Mouse (Mus musculus): ENCODE results near the gene Cldn10. TPM values are rescaled to one million over a fixed set of nuclear protein-coding genes. Genes with fewer than 3 reads are reported as not detected.

Cldn10 gene
- polyA plus RNA-seq, 1 experiment from 2014 or later = 1.4 TPM

DNA sequence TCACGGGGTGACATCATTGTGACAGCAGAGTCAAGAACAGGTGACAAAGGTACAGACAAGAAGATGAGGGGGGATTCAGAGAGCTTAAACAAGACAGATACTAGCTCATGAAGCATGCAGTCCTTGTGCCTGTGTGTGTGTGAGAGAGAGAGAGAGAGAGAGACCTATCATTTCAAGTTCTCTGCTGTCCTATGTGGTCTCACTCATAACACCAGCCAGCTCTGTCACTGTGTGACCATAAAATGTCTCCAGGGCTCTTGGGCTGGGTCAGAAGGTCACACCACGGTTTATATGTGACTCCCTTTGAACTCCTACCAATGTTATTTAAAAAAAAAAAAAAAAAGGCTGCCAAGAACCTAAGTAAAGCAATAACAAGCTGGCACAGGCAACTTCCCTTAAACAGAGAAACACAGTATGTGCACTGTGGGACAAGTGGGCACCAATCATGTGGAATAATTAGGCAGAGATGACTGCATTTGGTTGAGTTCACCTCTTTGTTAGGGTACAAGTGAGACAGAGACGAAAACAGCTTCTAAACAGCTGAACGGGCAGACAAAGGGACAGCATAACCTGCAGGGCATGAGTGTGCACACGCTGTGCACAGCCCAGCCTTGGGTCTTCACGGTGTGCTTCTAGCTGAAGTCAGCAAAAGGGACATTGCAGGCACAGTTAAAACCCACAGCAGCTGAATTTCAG lies 116.3 kb downstream of the Cldn10 start:
- H3K27me3 ChIP-seq = no peaks in the 10 kb centered on the region
- H3K4me3 ChIP-seq = no peak overlapping the region
- 19% methylated on average over 6 of the region's 6 CpGs for WGBS
- H3K36me3 ChIP-seq = peaks cover 76% of the 10 kb centered on the region
- peaks cover 11% of the 10 kb centered on the region for H3K4me1 ChIP-seq
- no peaks in the 10 kb centered on the region for H3K9me3 ChIP-seq
- peak overlapping the region; percentile 34; the same call in 1 of the 2 replicates for H3K27ac ChIP-seq (replicated peaks)
- peak; percentile 82 for ATAC-seq (replicated peaks)
- no peak overlapping the region for H3K4me2 ChIP-seq (replicated peaks)
- no peak overlapping the region for H3K9ac ChIP-seq (replicated peaks)

GRCm38 (mm10) chr14:118907592-118907991 lies 119.9 kb downstream of the Cldn10 start:
- Histone ChIP-seq H3K27me3 (no peaks in the 10 kb centered on the region), H3K4me2 (replicated peaks) (no peak overlapping the region), H3K4me3 (no peak overlapping the region), H3K9ac (replicated peaks) (no peak overlapping the region), H3K36me3 (peaks cover 76% of the 10 kb centered on the region), H3K9me3 (no peaks in the 10 kb centered on the region), H3K27ac (replicated peaks) (no peak overlapping the region), H3K4me1 (peaks cover 11% of the 10 kb centered on the region)
- 66% methylated on average over 8 of the region's 8 CpGs for WGBS
- ATAC-seq (replicated peaks) = no peak

DNA sequence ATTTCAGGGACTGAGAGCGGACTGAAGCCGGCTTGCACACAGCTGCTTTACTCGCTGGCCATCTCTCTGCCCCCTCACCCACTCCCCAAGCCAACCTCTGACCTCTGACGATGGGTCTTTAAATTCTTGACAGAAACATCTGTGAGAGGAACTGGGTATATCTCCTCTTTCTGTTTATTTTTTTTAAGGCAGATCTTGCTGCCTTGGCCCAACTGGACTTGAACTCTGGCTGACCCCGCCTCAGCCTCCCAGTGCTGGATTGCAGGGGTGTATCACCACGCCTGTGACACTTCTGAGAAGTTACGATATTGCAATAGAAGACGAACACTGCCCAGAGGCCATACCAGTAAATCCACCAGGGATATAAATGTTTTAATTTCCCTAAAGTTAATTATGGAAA lies 122.2 kb downstream of the Cldn10 start:
- ATAC-seq (replicated peaks) = no peak
- Histone ChIP-seq H3K4me1 (no peaks in the 10 kb centered on the region), H3K4me2 (replicated peaks) (no peak overlapping the region), H3K4me3 (no peak overlapping the region), H3K27ac (replicated peaks) (no peak overlapping the region), H3K36me3 (peaks cover 70% of the 10 kb centered on the region), H3K27me3 (no peaks in the 10 kb centered on the region), H3K9me3 (no peaks in the 10 kb centered on the region), H3K9ac (replicated peaks) (no peak overlapping the region)
- WGBS = 89% methylated on average over 8 of the region's 8 CpGs

DNA sequence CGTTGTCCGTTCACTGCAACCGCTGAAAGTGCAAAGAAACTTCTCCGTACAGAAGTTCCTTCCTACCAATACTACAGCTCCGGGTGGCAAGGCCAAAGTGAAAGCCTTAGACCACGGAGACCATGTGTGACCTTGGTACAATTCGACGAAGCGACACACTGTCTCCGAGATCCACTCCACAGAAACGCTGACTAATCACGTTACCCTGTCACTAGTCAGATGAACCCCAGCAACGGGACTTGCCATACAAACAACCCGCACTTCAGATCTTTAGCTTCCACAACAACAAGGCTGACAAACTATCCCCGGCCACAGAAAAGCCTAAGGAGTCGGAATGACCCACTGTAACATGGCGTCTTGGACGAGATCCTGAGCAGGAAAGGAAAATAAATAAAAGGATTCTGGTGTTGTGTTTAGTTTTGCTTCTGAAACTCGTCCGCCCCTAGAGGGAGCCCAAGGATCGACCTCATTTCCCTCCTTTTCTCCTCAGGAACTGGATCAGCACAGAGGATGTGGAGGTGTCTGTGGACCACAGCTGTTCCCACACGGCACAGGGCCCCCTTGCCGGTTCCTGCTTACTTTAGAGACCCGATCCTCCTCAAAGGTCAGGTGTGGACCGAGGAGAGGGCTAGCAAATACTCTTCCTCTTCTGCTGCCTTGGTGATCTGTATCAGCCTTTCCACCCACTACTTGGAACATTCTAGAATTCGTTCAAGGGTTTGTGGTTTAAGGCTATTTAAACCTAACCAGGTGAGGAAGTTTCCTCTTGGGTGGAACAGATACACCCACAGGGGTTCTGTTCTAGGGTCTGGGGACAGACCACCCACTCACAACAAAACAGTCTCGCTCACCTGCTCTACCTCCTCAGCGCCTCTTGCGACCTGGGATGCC lies 122.9 kb downstream of the Cldn10 start:
- 70% methylated on average over 29 of the region's 29 CpGs for WGBS
- Histone ChIP-seq H3K9me3 (no peaks in the 10 kb centered on the region), H3K4me1 (no peaks in the 10 kb centered on the region), H3K4me3 (no peak overlapping the region), H3K9ac (replicated peaks) (no peak overlapping the region), H3K27me3 (no peaks in the 10 kb centered on the region), H3K4me2 (replicated peaks) (no peak overlapping the region), H3K36me3 (peaks cover 64% of the 10 kb centered on the region), H3K27ac (replicated peaks) (no peak overlapping the region)
- ATAC-seq (replicated peaks) = peak; percentile 57

GRCm38 (mm10) chr14:118911521-118911920 lies 123.8 kb downstream of the Cldn10 start:
- Histone ChIP-seq H3K9me3 (no peaks in the 10 kb centered on the region), H3K4me2 (replicated peaks) (no peak overlapping the region), H3K36me3 (peaks cover 63% of the 10 kb centered on the region), H3K27ac (replicated peaks) (no peak overlapping the region), H3K9ac (replicated peaks) (no peak overlapping the region), H3K4me1 (no peaks in the 10 kb centered on the region), H3K4me3 (no peak overlapping the region), H3K27me3 (no peaks in the 10 kb centered on the region)
- no peak for ATAC-seq (replicated peaks)
- 85% methylated on average over 6 of the region's 6 CpGs for WGBS

DNA sequence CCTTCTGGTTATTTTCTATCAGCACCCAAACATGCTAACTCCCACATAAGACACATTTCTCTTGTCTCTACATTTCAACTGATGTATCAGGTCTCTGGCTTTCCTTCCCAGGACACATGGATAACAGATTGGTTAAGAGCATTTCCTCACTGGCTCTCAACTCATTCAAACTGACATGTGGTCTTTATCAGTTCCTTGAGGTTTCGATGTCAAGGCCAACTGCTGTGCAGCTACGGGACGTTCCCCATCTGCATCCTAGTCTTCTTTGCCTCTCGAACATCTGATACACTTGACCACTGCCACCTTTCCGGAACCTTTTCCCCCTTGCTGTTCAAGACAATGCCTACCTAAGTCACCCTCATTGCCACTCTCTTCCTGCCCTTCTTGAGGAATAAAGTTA lies 125.9 kb downstream of the Cldn10 start:
- ATAC-seq (replicated peaks) = no peak
- H3K4me3 ChIP-seq = no peak overlapping the region
- no peak overlapping the region for H3K4me2 ChIP-seq (replicated peaks)
- no peaks in the 10 kb centered on the region for H3K9me3 ChIP-seq
- no peaks in the 10 kb centered on the region for H3K27me3 ChIP-seq
- WGBS = 86% methylated on average over 5 of the region's 5 CpGs
- H3K36me3 ChIP-seq = peaks cover 51% of the 10 kb centered on the region
- no peak overlapping the region for H3K9ac ChIP-seq (replicated peaks)
- H3K4me1 ChIP-seq = no peaks in the 10 kb centered on the region
- H3K27ac ChIP-seq (replicated peaks) = no peak overlapping the region

GRCm38 (mm10) chr14:118919025-118919424 lies 131.3 kb downstream of the Cldn10 start:
- Histone ChIP-seq H3K4me1 (peaks cover 35% of the 10 kb centered on the region), H3K9ac (replicated peaks) (no peak overlapping the region), H3K27ac (replicated peaks) (no peak overlapping the region), H3K4me2 (replicated peaks) (no peak overlapping the region), H3K4me3 (no peak overlapping the region), H3K27me3 (no peaks in the 10 kb centered on the region), H3K9me3 (no peaks in the 10 kb centered on the region), H3K36me3 (peaks cover 13% of the 10 kb centered on the region)
- no peak for ATAC-seq (replicated peaks)
- WGBS = 68% methylated on average over 8 of the region's 8 CpGs

- WGBS = 68% methylated on average over 7 of the region's 7 CpGs
- ATAC-seq (replicated peaks) = no peak
- no peaks in the 10 kb centered on the region for H3K9me3 ChIP-seq
- H3K4me1 ChIP-seq = peaks cover 42% of the 10 kb centered on the region
- 0 out of 2 replicates have a peak overlapping the region, but pooled peaks have one; percentile 3 for H3K4me2 ChIP-seq (replicated peaks)
- H3K36me3 ChIP-seq = peaks cover 13% of the 10 kb centered on the region
- no peak overlapping the region for H3K4me3 ChIP-seq
- H3K27me3 ChIP-seq = no peaks in the 10 kb centered on the region
- H3K27ac ChIP-seq (replicated peaks) = no peak overlapping the region
- H3K9ac ChIP-seq (replicated peaks) = no peak overlapping the region
Observed at GRCm38 (mm10) chr14:118920654-118921053, 132.9 kb downstream of the Cldn10 start.

DNA sequence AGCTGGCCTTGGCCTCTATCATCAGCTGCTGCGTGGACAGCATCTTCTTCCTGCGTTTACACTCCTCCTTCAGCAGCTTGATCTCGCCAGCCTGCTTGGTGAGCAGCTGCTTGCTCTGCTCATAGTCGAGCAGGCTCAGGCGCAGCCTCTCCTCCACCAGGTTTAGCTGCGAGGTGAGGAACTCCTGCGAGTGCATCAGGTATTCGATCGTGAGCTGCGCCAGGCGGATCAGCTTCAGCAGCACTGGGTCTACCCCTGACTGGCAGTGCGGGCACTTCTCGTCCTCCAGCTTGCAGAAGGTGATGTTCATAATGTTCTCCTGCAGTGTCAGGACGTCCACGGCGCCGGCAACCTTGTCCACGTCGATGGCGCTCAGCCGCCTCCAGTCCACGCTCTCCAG lies 134.5 kb downstream of the Cldn10 start:
- H3K4me3 ChIP-seq = peak overlapping the region; percentile 45
- no peak for ATAC-seq (replicated peaks)
- no peaks in the 10 kb centered on the region for H3K9me3 ChIP-seq
- H3K4me2 ChIP-seq (replicated peaks) = peak overlapping the region; percentile 76
- H3K4me1 ChIP-seq = peaks cover 45% of the 10 kb centered on the region
- WGBS = 28% methylated on average over 22 of the region's 22 CpGs
- peak overlapping the region; percentile 51 for H3K9ac ChIP-seq (replicated peaks)
- H3K27me3 ChIP-seq = no peaks in the 10 kb centered on the region
- no peak overlapping the region for H3K27ac ChIP-seq (replicated peaks)
- peaks cover 9% of the 10 kb centered on the region for H3K36me3 ChIP-seq

DNA sequence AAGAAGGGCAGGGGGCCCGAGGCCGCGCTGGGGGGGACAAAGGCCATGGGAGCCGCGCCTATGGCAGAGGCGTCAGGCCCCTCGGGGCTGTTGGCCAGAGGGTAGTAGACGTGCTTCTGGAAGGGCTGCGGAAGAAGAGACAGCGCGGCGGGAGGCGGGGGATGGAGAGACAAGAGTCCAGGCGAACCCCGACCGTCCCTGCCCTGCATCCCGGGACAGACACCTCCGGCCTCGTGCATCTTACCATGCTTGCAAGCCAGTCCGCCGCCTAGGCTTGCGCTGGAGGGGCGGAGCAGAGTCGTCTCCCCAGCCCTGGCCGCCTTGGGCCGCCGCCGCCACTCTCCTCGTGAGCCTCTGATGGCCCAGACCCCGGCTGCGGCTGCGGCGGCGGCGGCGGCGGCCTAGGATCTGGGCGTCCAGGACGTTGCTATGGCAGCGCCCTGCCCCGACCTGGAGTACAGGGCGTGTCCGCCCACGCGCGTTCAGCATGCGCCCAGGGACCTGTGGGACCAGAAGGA lies 135.0 kb downstream of the Cldn10 start:
- peak; percentile 23 for ATAC-seq (replicated peaks)
- 3% methylated on average over 47 of the region's 47 CpGs for WGBS
- no peaks in the 10 kb centered on the region for H3K9me3 ChIP-seq
- peak overlapping the region; percentile 76 for H3K4me2 ChIP-seq (replicated peaks)
- no peak overlapping the region for H3K27ac ChIP-seq (replicated peaks)
- peaks cover 9% of the 10 kb centered on the region for H3K36me3 ChIP-seq
- peaks cover 45% of the 10 kb centered on the region for H3K4me1 ChIP-seq
- no peaks in the 10 kb centered on the region for H3K27me3 ChIP-seq
- H3K4me3 ChIP-seq = peak overlapping the region; percentile 45
- peak overlapping the region; percentile 51 for H3K9ac ChIP-seq (replicated peaks)

All from forebrain, embryonic 15.5 days (tissue).